Mouse (Mus musculus): ENCODE data around the gene Tas2r138. TPM values are rescaled to one million over a fixed set of nuclear protein-coding genes. Genes with fewer than 3 reads are reported as not detected.

The Tas2r138 gene
- not detected in 2 replicates for polyA plus RNA-seq (2014; fragmentation: Nextera tagmentation; extraction: Ambion mirVana)

DNA sequence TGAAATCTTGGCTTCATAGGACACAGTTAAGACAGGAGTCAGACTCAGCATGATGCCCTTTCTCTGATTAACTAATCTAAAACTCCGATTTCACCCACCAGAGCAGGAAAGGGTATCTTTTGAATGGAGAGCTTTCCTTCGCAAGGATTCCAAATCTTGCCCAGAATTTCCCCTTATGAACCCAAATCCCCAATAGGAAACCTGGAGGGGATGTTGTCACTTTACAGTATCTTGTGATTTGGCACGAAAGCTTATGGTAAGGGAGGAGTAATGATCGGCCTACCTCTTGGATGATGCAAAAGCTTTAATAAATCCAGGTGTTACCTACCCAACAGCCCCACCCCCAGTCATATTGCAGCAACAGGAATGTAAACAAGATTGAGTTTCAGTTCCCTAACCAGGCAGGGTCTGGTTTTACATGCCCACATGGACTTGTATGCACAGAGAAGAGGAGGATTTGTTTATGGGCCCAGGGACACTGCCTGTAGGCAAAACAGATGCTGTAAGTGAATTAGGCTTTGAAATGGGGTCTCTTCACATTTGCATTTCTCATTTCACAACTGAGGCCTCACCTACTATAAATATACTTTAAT lies at the start of gene Tas2r138:
Gene Tas2r138, minus strand, starts transcription at position 51 of the 593 bp plus-strand sequence.
- H3K4me2 ChIP-seq (ENCODE audit: low read length) = no peak within 1 kb of the TSS

DNA sequence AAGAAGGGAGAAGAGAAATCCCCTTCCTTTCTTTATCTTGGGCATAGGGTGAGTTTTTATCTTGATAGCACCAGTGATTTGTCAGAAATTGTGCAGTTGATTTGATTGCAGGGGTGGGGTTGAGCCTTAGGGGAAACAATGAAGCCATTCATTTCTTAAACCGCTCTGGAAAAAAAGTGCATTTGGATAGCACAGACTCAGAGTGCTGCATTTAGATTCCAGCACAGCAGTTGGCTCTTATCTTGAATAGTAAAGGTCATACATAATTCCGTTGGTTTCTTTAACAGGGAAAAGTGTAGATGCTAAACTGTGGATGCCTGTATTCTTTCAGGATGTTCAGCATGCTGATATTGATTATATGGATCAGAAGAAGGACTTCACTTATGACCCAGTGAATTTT lies 47.8 kb upstream of the Tas2r138 start:
- no peak overlapping the region for H3K9ac ChIP-seq (ENCODE audit: low read length)
- H3K9me3 ChIP-seq (ENCODE audit: control insufficient read depth, low read length) = no peaks in the 10 kb centered on the region
- H3K4me2 ChIP-seq (ENCODE audit: low read length) = no peak overlapping the region
- DNase-seq (ENCODE audit: low spot score) = no peak
- H3K4me3 ChIP-seq (ENCODE audit: low read depth, low read length) = no peak overlapping the region
- 43% methylated on average over 2 of the region's 2 CpGs for WGBS
- H3K4me1 ChIP-seq (replicated peaks; ENCODE audit: control insufficient read depth, insufficient read depth, low read length) = no peaks in the 10 kb centered on the region
- no peak for ATAC-seq (replicated peaks; ENCODE audit: low FRiP score, low TSS enrichment, low read depth)
- H3K27ac ChIP-seq (ENCODE audit: low read depth) = no peak overlapping the region
- H3K36me3 ChIP-seq (ENCODE audit: control insufficient read depth, insufficient read depth, low read length) = no peaks in the 10 kb centered on the region
- no peaks in the 10 kb centered on the region for H3K27me3 ChIP-seq (replicated peaks; ENCODE audit: control insufficient read depth, insufficient read depth, low read length)

More for the DNA sequence above, at the start of gene Tas2r138:
- Histone ChIP-seq H3K9ac (ENCODE audit: low read length) (no peak within 1 kb of the TSS), H3K9me3 (ENCODE audit: control insufficient read depth, low read length) (no peaks in the 10 kb centered on the region), H3K36me3 (ENCODE audit: control insufficient read depth, insufficient read depth, low read length) (no peaks in the 10 kb centered on the region), H3K4me3 (ENCODE audit: low read depth, low read length) (no peak within 1 kb of the TSS), H3K27ac (ENCODE audit: low read depth) (no peak within 1 kb of the TSS), H3K4me1 (replicated peaks; ENCODE audit: control insufficient read depth, insufficient read depth, low read length) (no peaks in the 10 kb centered on the region), H3K27me3 (replicated peaks; ENCODE audit: control insufficient read depth, insufficient read depth, low read length) (no peaks in the 10 kb centered on the region)
- ATAC-seq (replicated peaks; ENCODE audit: low FRiP score, low TSS enrichment, low read depth) (no peak), DNase-seq (ENCODE audit: low spot score) (no peak)
- 89% methylated on average over 4 of the region's 4 CpGs for WGBS

DNA sequence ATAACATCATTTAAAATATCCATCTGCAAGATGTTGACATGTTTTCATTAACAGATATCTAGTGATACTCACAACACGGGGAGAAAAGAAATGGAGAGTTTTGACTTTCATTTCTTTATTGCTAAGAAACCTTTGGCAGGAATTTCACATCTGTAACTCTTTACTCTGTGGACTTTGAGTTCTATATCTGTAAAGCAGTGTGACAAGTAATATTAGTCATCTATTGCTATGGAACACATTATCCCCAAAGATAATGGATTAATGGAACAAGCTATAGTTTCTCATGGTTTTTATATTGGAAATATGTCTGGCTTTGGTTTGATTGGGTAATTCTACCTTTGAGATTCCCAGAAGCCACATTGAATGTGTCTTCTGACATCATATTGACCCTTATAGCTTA lies 37.8 kb upstream of the Tas2r138 start:
- no peak for ATAC-seq (replicated peaks; ENCODE audit: low FRiP score, low TSS enrichment, low read depth)
- no peaks in the 10 kb centered on the region for H3K36me3 ChIP-seq (ENCODE audit: control insufficient read depth, insufficient read depth, low read length)
- 77% methylated on average over 1 of the region's 1 CpGs for WGBS

DNA sequence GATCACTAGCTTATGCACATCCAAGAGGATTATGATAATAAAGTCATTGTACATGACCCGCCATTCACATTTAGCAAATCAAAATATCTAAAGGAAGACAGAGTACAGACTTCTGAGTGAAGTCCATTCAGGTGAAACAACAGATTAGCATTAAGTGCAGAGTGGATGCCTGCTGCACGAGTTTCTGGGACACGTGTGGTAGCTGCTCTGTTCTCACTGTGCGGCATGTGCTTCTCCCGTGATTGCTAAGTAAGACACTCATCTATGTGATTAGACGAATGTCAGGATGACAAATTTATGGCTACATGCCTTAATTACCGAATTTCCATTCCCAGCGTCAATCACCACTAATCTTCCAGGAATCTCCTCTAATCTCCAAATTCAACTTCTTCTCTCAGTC lies 32.6 kb upstream of the Tas2r138 start:
- Histone ChIP-seq H3K4me3 (ENCODE audit: low read depth, low read length) (no peak overlapping the region), H3K36me3 (ENCODE audit: control insufficient read depth, insufficient read depth, low read length) (no peaks in the 10 kb centered on the region), H3K9me3 (ENCODE audit: control insufficient read depth, low read length) (no peaks in the 10 kb centered on the region), H3K4me1 (replicated peaks; ENCODE audit: control insufficient read depth, insufficient read depth, low read length) (0 out of 2 replicates have a peak, but pooled peaks cover 4% of the 10 kb centered on the region), H3K9ac (ENCODE audit: low read length) (no peak overlapping the region), H3K27me3 (replicated peaks; ENCODE audit: control insufficient read depth, insufficient read depth, low read length) (no peaks in the 10 kb centered on the region), H3K4me2 (ENCODE audit: low read length) (no peak overlapping the region), H3K27ac (ENCODE audit: low read depth) (no peak overlapping the region)
- DNase-seq (ENCODE audit: low spot score) = no peak
- no peak for ATAC-seq (replicated peaks; ENCODE audit: low FRiP score, low TSS enrichment, low read depth)
- WGBS = 74% methylated on average over 8 of the region's 8 CpGs

More for the DNA sequence above, 37.8 kb upstream of the Tas2r138 start:
- Histone ChIP-seq H3K4me1 (replicated peaks; ENCODE audit: control insufficient read depth, insufficient read depth, low read length) (no peaks in the 10 kb centered on the region), H3K27me3 (replicated peaks; ENCODE audit: control insufficient read depth, insufficient read depth, low read length) (no peaks in the 10 kb centered on the region), H3K9ac (ENCODE audit: low read length) (no peak overlapping the region), H3K27ac (ENCODE audit: low read depth) (no peak overlapping the region), H3K4me2 (ENCODE audit: low read length) (no peak overlapping the region), H3K9me3 (ENCODE audit: control insufficient read depth, low read length) (no peaks in the 10 kb centered on the region), H3K4me3 (ENCODE audit: low read depth, low read length) (no peak overlapping the region)
- no peak for DNase-seq (ENCODE audit: low spot score)

DNA sequence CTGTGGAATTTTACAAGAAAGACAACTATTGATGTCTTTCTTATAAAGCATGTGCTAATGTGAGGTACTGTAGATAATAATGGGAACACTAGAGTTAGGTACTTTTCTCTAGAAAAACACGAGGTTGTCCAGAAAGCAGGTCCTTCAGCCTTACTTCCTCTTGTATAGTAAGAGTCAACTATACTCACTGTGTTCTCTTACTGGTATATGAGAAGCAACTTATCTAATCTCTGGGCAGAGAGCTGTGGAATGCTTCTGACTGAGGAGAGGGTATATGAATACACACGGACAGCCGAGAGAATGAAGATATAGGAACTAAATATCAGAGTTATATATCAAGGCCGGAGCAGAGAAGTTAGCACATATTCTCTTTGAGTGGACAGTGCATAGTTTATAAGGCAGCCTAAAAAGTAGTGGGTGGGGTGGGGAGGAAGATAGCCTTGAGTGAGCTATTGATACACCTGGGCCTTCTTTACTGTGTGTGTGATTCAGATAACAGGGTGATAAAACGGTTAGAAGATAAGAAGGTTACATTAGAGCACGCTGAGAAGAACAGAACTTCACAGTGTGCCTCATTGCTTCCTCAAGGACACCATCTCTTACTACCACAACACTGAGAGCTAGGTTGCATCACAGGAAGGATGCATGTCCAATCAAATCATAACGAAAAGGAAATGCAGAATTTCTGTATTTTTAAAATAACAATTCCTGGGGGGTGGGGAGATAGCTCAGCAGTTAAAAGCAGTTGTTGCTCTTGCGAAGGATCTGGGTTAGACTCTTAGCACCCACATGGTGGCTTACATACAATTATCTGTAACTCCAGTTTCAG lies 27.8 kb upstream of the Tas2r138 start:
- Histone ChIP-seq H3K36me3 (ENCODE audit: control insufficient read depth, insufficient read depth, low read length) (no peaks in the 10 kb centered on the region), H3K4me1 (replicated peaks; ENCODE audit: control insufficient read depth, insufficient read depth, low read length) (peaks cover 4% of the 10 kb centered on the region; the same call in 1 of the 2 replicates), H3K4me2 (ENCODE audit: low read length) (no peak overlapping the region), H3K27ac (ENCODE audit: low read depth) (no peak overlapping the region), H3K9ac (ENCODE audit: low read length) (no peak overlapping the region), H3K27me3 (replicated peaks; ENCODE audit: control insufficient read depth, insufficient read depth, low read length) (no peaks in the 10 kb centered on the region), H3K4me3 (ENCODE audit: low read depth, low read length) (no peak overlapping the region), H3K9me3 (ENCODE audit: control insufficient read depth, low read length) (no peaks in the 10 kb centered on the region)
- WGBS = 67% methylated on average over 8 of the region's 8 CpGs
- ATAC-seq (replicated peaks; ENCODE audit: low FRiP score, low TSS enrichment, low read depth) = peak; percentile 83
- no peak for DNase-seq (ENCODE audit: low spot score)

DNA sequence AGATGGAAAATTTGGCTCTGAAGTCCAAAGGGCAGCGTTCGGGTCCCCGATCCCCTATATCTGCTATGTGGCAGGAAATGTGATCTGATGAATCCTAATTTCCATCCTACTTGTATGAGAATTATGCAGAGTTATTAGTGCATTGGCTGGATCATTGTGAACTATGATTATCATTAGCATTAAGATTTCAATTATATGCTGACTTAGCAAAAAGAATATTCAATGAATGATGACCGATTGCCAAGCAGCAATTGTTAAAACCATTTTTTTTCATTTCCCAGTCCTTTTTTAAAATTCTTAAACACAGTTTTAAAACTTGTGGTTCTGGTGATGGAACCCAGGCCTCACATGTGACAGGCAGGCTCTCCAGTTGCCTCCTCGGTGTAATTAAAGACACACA lies 24.6 kb upstream of the Tas2r138 start:
- no peaks in the 10 kb centered on the region for H3K36me3 ChIP-seq (ENCODE audit: control insufficient read depth, insufficient read depth, low read length)
- ATAC-seq (replicated peaks; ENCODE audit: low FRiP score, low TSS enrichment, low read depth) = no peak
- H3K4me3 ChIP-seq (ENCODE audit: low read depth, low read length) = no peak overlapping the region
- no peaks in the 10 kb centered on the region for H3K27me3 ChIP-seq (replicated peaks; ENCODE audit: control insufficient read depth, insufficient read depth, low read length)
- WGBS = 79% methylated on average over 5 of the region's 5 CpGs
- no peak overlapping the region for H3K27ac ChIP-seq (ENCODE audit: low read depth)
- peaks cover 4% of the 10 kb centered on the region; the same call in 1 of the 2 replicates for H3K4me1 ChIP-seq (replicated peaks; ENCODE audit: control insufficient read depth, insufficient read depth, low read length)
- no peak for DNase-seq (ENCODE audit: low spot score)
- no peak overlapping the region for H3K4me2 ChIP-seq (ENCODE audit: low read length)
- H3K9me3 ChIP-seq (ENCODE audit: control insufficient read depth, low read length) = no peaks in the 10 kb centered on the region
- H3K9ac ChIP-seq (ENCODE audit: low read length) = no peak overlapping the region

DNA sequence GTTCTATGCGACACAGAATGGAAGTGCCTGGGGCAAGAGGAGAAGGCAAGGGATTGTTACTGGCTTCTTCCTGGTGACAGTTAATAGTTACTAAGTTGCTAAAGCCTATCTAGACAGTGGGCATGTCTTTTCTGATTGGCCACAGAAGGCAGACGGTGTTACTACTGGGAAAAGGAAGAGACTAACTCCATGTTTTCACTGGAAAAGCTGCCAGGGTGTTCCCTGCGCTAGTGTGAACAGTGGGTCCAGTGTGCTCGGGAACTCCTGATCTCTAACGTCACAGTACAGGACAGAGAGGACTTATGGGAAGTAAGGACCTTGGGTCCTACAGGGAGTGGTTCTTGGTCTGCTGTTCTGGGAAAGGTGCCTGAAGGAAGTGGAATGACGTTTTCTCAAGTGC lies 22.4 kb upstream of the Tas2r138 start:
- H3K4me3 ChIP-seq (ENCODE audit: low read depth, low read length) = peak overlapping the region; percentile 14
- no peaks in the 10 kb centered on the region; the same call in 1 of the 2 replicates for H3K4me1 ChIP-seq (replicated peaks; ENCODE audit: control insufficient read depth, insufficient read depth, low read length)
- no peaks in the 10 kb centered on the region for H3K27me3 ChIP-seq (replicated peaks; ENCODE audit: control insufficient read depth, insufficient read depth, low read length)
- H3K27ac ChIP-seq (ENCODE audit: low read depth) = peak overlapping the region; percentile 8; the same call in 1 of the 2 replicates
- WGBS = 62% methylated on average over 6 of the region's 6 CpGs
- no peaks in the 10 kb centered on the region for H3K36me3 ChIP-seq (ENCODE audit: control insufficient read depth, insufficient read depth, low read length)
- no peak overlapping the region for H3K9ac ChIP-seq (ENCODE audit: low read length)
- peak; percentile 69 for ATAC-seq (replicated peaks; ENCODE audit: low FRiP score, low TSS enrichment, low read depth)
- peak overlapping the region; percentile 36 for H3K4me2 ChIP-seq (ENCODE audit: low read length)
- DNase-seq (ENCODE audit: low spot score) = no peak
- no peaks in the 10 kb centered on the region for H3K9me3 ChIP-seq (ENCODE audit: control insufficient read depth, low read length)

DNA sequence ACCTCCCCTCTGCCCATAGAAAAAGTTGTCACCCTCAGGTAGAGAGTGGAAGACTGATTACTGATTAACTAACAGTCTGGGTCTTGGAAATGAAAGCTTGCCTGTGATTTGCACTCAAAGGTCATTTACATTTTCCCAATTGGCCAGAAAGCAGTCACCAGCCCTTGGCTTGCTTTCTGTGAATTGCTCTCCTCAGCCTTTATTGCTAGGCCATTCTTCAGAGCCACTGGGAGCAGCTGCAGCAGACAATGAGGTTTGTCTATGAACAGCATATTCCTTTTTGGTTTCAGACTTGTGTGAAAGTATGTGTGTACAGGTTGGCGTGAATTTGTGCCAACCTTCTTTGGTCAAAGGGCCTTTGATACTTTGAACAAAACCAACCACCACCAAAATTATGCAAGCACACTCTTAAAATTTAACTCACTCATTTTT lies 21.5 kb upstream of the Tas2r138 start:
- WGBS = 71% methylated on average over 1 of the region's 1 CpGs
- Histone ChIP-seq H3K27ac (ENCODE audit: low read depth) (peak overlapping the region; percentile 8), H3K4me2 (ENCODE audit: low read length) (peak overlapping the region; percentile 36), H3K27me3 (replicated peaks; ENCODE audit: control insufficient read depth, insufficient read depth, low read length) (no peaks in the 10 kb centered on the region), H3K4me3 (ENCODE audit: low read depth, low read length) (peak overlapping the region; percentile 14), H3K4me1 (replicated peaks; ENCODE audit: control insufficient read depth, insufficient read depth, low read length) (no peaks in the 10 kb centered on the region; the same call in 1 of the 2 replicates), H3K9me3 (ENCODE audit: control insufficient read depth, low read length) (no peaks in the 10 kb centered on the region), H3K36me3 (ENCODE audit: control insufficient read depth, insufficient read depth, low read length) (no peaks in the 10 kb centered on the region), H3K9ac (ENCODE audit: low read length) (no peak overlapping the region)
- DNase-seq (ENCODE audit: low spot score) (no peak), ATAC-seq (replicated peaks; ENCODE audit: low FRiP score, low TSS enrichment, low read depth) (peak; percentile 75)
